Mouse (Mus musculus): ENCODE results near the gene Sbno1.
A peak's percentile ranks its signal among the peaks of the same experiment; 100 is the strongest.

The Sbno1 gene

DNA sequence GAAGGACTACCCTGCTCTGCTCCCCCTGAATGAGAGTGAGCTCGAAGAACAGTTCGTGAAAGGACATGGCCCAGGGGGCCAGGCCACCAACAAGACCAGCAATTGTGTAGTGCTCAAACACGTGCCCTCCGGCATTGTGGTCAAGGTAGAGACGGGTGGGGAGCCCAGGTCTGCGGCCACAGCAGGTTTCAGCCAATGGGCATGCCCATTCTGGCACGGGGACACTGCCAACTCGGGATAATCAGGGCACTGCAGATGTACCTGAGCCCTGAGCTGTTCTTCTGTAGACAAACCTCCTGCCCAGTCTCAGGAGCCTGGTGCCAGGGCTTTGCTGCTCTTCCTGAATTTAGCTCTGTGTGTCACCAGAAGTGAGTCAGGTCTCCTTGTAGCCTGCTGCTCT, 87.0 kb downstream of the Sbno1 start:
- no peak for DNase-seq (ENCODE audit: low spot score in 2 of 2)

DNA sequence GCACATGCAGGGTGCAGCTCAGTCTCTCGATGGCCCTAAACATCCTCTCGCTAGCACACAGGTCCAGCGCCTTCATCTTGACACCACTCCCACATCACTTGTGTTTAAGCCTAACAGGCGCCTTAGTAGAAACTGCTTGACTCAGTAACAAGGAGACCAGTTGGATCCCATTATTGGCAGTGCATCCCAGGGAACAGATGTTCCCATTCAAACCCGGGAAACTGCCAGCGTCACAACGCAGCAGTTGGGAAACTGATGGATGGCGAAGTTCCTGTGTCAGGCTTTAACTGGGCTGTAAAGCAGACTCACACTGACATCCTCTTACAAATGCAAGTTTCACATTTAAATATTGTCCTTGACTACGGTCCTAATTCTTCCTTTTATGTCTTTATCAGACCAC, 87.9 kb downstream of the Sbno1 start:
- DNase-seq (ENCODE audit: low spot score in 2 of 2): no peak

DNA sequence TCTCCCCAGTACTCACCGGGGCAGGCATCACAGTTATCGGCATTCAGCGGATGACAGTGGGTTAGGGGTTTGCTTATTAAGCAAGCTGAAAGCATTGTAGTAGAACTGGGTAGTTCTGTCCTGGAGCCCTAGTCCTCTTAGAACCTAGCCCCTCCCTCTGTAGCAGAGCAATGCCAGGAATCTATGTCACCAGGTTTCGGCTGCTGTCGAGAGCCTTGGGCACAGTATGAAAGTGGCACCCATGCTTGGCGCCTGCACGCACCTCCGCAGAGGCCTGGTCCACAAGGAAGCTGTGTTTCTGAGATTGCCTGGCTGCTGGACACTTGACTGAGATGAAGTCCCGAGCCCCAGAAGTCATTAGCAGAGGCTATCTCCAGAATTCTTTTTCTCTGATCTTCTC, 88.7 kb downstream of the Sbno1 start:
- DNase-seq (ENCODE audit: low spot score in 2 of 2): no peak

DNA sequence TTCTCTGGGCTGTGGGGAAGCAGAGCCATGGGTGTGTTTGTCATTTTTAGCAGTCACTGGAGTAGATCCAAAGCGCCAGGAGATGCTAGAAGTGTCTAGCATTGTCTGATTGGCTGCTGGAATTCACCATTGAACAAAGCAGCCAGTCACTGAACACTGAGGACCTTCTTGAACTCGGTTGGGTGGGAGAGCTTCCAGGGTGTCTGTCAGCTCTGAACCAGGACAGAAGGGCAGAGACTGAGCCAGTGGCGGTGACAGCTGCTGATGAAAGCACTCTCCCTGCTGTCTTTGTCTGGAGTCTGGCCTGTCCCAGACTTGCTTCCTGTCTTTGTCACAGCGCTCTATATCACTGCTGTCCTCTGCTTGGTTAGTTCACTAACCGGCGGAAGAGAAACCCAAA, 91.4 kb downstream of the Sbno1 start:
- no peak for DNase-seq (ENCODE audit: low spot score in 2 of 2)

DNA sequence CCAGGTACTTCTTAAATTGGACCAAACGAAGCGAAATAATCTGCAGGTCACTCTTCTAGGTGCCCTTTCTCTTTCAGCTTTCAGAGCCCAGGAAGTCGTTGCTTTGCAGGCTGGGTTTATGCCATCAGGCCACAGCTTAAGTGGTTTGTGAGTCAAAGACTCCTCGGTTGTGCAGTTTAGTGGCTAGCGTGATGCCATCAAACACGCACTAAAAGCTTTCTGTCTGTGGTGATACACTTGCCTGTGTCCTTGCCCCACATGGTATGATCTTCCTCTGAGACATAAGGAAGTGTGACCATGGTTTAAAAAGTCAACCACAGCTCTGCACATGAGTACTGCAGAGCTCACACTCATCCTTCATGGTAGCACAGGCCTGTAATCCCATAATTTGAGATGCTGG, 95.7 kb downstream of the Sbno1 start:
- DNase-seq (ENCODE audit: low spot score in 2 of 2): no peak

DNA sequence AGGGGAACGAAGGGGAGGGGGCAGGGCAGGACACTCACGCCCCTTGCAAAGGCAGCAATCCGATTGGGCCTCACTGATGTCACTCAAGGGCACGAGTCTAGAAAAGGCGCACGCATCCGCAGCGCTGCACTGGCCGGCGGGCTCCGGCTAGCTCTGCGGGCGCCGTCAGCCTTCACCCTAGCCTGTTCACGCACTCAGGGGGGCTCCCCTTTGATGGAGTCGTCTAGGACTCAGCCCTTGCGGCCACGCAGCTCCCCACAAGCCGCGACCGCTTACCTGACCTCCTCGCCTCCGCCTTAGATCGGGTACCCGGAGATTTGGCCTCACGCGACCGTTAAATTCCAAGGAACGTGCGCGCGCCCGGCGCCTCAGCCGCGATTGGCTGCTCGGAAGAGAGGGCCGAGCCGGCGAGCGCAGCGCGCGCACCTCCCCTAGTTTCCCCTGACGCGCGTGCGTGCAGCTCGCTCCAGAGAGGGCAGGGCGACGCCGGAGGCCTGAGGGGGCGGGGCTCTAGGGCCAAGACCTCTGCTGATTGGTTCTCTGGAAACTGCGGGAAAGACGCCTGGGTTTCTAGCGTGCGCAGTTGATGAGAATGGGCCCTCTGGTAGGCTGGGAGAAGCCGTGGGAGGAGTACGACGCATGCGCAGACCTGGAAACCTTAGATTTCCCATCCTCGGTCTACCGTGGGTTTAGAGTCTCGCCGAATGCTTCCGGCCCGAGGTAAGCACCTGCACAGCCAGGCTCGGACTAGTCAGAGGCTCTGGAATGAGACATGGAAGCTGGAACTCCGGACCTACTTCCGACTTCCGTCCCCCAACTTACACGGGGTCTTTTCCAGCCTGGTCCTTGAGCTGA, 98.1 kb downstream of the Sbno1 start, which contains the start of the genes Mphosph9 and 2810006K23Rik:
Gene Mphosph9 (minus strand): TSS at position 463 of the 855 bp plus-strand sequence.
Gene 2810006K23Rik (plus strand): TSS at position 580 of the 855 bp plus-strand sequence.
- DNase-seq (ENCODE audit: low spot score in 2 of 2): peak; percentile 99

DNA sequence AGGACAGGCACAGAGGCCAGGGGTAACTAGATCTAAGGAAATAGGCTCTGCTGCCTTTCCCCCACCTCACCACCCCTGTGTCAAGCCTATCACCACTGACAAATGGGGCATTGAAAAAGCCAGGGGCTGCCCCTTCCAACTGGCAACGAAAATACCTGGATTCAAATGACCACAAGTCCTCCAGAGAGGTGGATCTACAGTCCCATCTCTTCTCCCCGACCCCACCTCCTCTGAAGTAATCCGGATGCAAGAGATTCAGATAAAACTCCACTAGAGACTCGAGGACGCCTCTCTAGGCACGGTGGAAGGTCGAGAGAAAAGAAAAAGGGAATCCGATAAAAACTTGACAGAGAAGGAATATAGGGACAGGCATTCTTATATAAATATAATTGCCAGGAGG, 99.0 kb downstream of the Sbno1 start:
- no peak for DNase-seq (ENCODE audit: low spot score in 2 of 2)
